Mouse (Mus musculus) intestine, postnatal 0 days (tissue): ENCODE measurements around the gene Tcirg1. TPM values are rescaled to one million over a fixed set of nuclear protein-coding genes. Genes with fewer than 3 reads are reported as not detected.

Experiments
- ATAC-seq: fragments of 200-750 bp; cut with Nextera tagmentation; 2 replicates; pipeline ENCODE4 v1.8.0; 2017; ENCODE audit warnings: mild to moderate bottlenecking, moderate TSS enrichment, moderate library complexity
- H3K27ac ChIP-seq: fragments of 300-500 bp; sonication (generic); 2 replicates; pipeline ENCODE4 v1.5.1; 2014; ENCODE audit warnings: mild to moderate bottlenecking, low read depth, low read length, moderate library complexity
- H3K27me3 ChIP-seq: fragments of 300-500 bp; sonication (generic); replicated peaks from 2 replicates; pipeline ENCODE4 v1.6.1; 2014; ENCODE audit warnings: low read length, mixed read lengths; ENCODE audit not compliant: control insufficient read depth, insufficient read depth
- H3K36me3 ChIP-seq: fragments of 300-500 bp; sonication (generic); 2 replicates; pipeline ENCODE4 v1.6.1; 2014; ENCODE audit warnings: mild to moderate bottlenecking, moderate library complexity; ENCODE audit not compliant: control insufficient read depth, insufficient read depth
- H3K4me1 ChIP-seq: fragments of 300-500 bp; sonication (generic); replicated peaks from 2 replicates; pipeline ENCODE4 v1.6.1; 2014; ENCODE audit warnings: antibody characterized with exemption, low read length, mixed read lengths; ENCODE audit not compliant: control insufficient read depth, insufficient read depth
- H3K4me2 ChIP-seq: fragments of 300-500 bp; sonication (generic); replicated peaks from 2 replicates; pipeline ENCODE4 v1.6.1; 2014; ENCODE audit warnings: low read depth, mild to moderate bottlenecking, moderate library complexity
- H3K4me3 ChIP-seq: fragments of 300-500 bp; sonication (generic); 2 replicates; pipeline ENCODE4 v1.5.1; 2014; ENCODE audit warnings: low read depth, low read length
- H3K9ac ChIP-seq: fragments of 300-500 bp; sonication (generic); 2 replicates; pipeline ENCODE4 v1.6.1; 2014; ENCODE audit warnings: mild to moderate bottlenecking, low read depth, low read length
- H3K9me3 ChIP-seq: fragments of 300-500 bp; sonication (generic); 2 replicates; pipeline ENCODE4 v1.6.1; 2016; ENCODE audit warnings: mixed run types; ENCODE audit not compliant: control insufficient read depth
- CTCF ChIP-seq: sonication (generic); IDR thresholded peaks from 2 replicates; pipeline ENCODE4 v1.5.1; 2016; ENCODE audit warnings: low read depth, mild to moderate bottlenecking, control low read depth, antibody characterized with exemption, moderate library complexity
- WGBS: fragments of 180-500 bp; shearing (Covaris S2); extraction: QIAGEN DNeasy Blood & Tissue Kit; methylation state at CpG from one replicate; pipeline ENCODE4 v1.1.7; 2014; 5-methylcytosine and 5-hydroxymethylcytosine counted together
- polyA plus RNA-seq: library from polyadenylated mRNA; unstranded; fragments of >200 nt; fragmentation: Nextera tagmentation; extraction: Ambion mirVana; gene quantifications from 2 replicates; pipeline ENCODE4 v1.2.1, GENCODE M21; 2015

The Tcirg1 gene
- polyA plus RNA-seq, 1 experiment from 2014 or later: 76.2 TPM

DNA sequence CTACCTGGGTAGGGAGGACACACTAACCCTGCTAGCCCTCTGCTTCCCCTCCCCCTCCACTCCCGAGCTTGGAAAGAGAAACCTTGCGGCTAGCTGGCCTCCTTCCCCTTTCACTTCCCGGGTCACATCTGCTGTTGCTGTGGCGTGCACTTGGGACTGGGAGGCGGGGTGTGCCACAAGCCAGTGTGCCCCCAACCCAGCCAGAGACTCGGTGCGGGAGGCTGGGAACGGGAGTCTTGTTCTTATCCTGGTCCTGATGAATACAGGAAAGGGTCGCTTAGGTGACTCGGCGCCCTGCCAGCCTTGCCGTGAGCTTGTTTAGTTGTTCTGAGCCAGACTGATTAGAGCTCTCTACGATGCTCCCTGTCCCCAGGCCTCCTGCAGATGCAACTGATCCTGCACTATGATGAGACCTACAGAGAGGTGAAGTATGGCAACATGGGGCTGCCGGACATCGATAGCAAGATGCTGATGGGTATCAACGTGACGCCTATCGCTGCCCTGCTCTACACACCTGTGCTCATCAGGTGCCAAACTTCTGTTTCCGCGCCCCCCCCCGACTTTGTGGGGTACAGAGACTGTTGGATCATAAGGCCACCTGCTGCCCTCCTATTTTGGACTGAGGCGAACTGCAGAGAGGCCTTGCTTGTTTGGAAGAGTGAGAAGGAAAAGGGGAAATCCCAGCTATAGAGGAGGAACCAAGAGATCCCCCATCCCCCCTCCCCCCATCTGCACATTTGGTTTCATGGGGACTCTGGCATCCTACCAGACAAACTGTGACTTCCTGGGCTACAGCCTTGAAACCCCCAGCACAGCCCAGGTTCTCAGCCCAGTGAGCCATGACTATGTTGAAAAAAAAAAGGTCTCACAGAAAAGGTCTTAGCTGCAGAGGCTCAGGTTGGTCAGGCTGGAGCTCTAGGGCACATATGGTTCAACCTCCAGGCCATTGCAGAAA lies 29.2 kb upstream of the Tcirg1 start:
- Histone ChIP-seq H3K9ac (peak overlapping the region; percentile 58), H3K4me1 (no peaks in the 10 kb centered on the region), H3K27me3 (no peaks in the 10 kb centered on the region), H3K4me3 (peak overlapping the region; percentile 64), H3K27ac (peak overlapping the region; percentile 70; the same call in 1 of the 2 replicates), H3K9me3 (no peaks in the 10 kb centered on the region), H3K4me2 (peak overlapping the region; percentile 93), H3K36me3 (no peaks in the 10 kb centered on the region)
- TF ChIP-seq CTCF: no peak
- ATAC-seq: peak; percentile 63
- 12% methylated on average over 22 of the region's 22 CpGs for WGBS

DNA sequence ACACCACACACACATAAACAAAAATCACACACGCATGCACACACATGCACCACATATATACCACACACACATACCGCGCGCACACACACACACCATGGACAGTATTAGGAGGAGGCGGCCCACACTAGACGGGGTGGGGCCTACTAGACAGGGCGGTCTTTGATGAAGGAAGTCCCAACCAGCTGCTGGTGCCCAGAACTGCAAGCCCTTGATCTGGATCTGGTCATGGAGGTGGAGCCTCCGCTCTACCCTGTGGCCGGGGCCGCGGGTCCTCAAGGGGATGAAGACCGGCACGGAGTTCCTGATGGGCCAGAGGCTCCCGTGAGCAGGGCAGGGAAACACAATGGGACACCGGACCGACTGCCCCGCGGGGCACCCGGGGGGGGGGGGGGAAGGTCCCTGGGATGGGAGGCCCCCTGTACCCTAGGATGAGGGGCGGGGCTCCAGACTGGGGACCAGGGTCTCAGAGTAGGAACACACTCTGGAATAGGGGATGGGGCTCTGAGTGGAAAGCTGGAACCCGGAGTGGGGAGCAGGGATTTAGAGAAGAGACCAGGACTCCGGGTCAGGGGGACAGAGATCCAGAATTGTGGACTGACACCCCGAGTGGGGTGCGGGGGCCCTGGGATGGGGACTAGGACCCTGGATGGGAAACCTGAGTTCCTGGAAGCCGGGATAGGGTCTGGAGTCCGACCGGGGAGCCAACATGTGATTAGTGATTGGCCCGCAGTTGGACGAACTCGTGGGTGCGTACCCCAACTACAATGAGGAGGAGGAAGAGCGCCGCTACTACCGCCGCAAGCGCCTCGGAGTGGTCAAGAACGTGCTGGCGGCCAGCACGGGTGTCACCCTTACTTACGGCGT lies 28.3 kb upstream of the Tcirg1 start, which contains the start of gene Unc93b1:
Gene Unc93b1, plus strand, starts transcription at position 155 of the 864 bp plus-strand sequence.
- H3K9me3 ChIP-seq: no peaks in the 10 kb centered on the region
- TF ChIP-seq CTCF: 0 out of 2 replicates have a peak, but pooled peaks have one; percentile 1
- H3K9ac ChIP-seq: peak within 1 kb of the TSS; percentile 58
- no peaks in the 10 kb centered on the region for H3K27me3 ChIP-seq
- peak; percentile 88 for ATAC-seq
- H3K27ac ChIP-seq: peak within 1 kb of the TSS; percentile 70
- 0 out of 2 replicates have a peak, but pooled peaks cover under 1% of the 10 kb centered on the region for H3K4me1 ChIP-seq
- no peaks in the 10 kb centered on the region for H3K36me3 ChIP-seq
- 8% methylated on average over 42 of the region's 42 CpGs for WGBS
- H3K4me2 ChIP-seq: peak within 1 kb of the TSS; percentile 93
- peak within 1 kb of the TSS; percentile 64 for H3K4me3 ChIP-seq

DNA sequence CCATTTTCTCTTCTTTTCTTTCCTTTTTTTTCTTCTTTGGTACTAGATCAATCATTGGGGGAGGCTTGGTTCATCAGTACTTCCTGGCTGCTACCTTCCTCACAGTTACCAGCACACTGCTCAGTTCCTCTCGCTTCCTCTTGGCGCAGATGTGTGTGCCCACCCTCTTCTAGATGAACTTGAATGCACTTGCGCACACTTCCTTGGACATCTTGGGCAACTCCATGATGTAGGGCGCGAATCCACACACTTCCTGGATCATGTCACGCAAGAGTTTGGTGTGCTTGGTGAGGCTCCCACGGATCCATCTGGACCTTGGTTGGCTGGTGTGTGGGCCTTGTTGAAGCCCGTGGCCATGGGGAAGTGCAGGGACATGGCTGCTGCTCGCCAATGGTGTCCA lies 24.8 kb upstream of the Tcirg1 start:
- TF ChIP-seq CTCF: no peak
- Histone ChIP-seq H3K27me3 (no peaks in the 10 kb centered on the region), H3K4me3 (no peak overlapping the region), H3K9ac (no peak overlapping the region), H3K4me2 (no peak overlapping the region), H3K9me3 (no peaks in the 10 kb centered on the region), H3K36me3 (no peaks in the 10 kb centered on the region; the same call in 1 of the 2 replicates), H3K4me1 (peaks cover 11% of the 10 kb centered on the region; the same call in 1 of the 2 replicates), H3K27ac (no peak overlapping the region)
- no peak for ATAC-seq
- 91% methylated on average over 9 of the region's 9 CpGs for WGBS

DNA sequence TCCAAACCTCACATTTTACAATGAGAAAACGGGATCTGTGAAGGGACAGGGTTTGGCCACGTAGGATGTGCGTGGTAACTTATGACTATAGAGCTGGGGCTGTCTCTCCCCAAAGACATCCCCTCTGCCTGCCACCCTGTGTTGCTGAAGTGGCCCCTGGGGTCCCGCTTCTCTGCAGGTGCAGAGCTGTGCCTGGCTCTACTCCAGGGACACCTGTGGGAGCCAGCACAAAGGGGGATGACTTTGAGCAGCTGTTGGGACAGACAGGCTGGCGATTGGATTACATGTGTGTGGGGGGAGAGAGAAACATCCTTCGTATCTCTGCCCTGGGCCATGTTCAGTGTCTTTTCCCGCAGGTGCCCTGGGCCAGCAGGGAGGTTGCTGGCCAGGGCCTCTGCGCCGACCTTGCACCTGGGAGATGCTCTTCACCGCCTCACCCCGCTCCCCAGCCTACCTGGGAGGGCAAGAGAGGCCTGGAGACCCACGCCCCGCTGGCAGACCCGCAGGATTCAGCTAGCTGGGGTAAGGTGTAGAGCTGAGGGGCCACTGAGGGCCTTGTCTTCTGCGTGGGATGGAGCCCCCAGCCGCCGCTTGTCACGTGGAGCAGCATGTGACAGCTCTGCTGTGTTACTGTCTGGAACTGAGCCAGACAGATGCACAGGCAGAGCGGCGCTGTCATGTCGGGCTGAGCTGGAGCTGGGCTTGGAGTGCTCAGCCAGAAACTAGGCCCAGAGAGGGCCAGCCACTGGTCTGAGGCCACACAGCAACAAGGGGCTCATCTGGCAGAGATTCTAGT lies 23.5 kb upstream of the Tcirg1 start:
- H3K9ac ChIP-seq: no peak overlapping the region
- H3K36me3 ChIP-seq: no peaks in the 10 kb centered on the region; the same call in 1 of the 2 replicates
- 70% methylated on average over 21 of the region's 21 CpGs for WGBS
- no peak overlapping the region for H3K4me3 ChIP-seq
- no peak for TF ChIP-seq CTCF
- H3K27ac ChIP-seq: peak overlapping the region; percentile 55; the same call in 1 of the 2 replicates
- H3K27me3 ChIP-seq: no peaks in the 10 kb centered on the region
- no peak overlapping the region for H3K4me2 ChIP-seq
- peaks cover 15% of the 10 kb centered on the region; the same call in 1 of the 2 replicates for H3K4me1 ChIP-seq
- no peaks in the 10 kb centered on the region for H3K9me3 ChIP-seq
- no peak for ATAC-seq

DNA sequence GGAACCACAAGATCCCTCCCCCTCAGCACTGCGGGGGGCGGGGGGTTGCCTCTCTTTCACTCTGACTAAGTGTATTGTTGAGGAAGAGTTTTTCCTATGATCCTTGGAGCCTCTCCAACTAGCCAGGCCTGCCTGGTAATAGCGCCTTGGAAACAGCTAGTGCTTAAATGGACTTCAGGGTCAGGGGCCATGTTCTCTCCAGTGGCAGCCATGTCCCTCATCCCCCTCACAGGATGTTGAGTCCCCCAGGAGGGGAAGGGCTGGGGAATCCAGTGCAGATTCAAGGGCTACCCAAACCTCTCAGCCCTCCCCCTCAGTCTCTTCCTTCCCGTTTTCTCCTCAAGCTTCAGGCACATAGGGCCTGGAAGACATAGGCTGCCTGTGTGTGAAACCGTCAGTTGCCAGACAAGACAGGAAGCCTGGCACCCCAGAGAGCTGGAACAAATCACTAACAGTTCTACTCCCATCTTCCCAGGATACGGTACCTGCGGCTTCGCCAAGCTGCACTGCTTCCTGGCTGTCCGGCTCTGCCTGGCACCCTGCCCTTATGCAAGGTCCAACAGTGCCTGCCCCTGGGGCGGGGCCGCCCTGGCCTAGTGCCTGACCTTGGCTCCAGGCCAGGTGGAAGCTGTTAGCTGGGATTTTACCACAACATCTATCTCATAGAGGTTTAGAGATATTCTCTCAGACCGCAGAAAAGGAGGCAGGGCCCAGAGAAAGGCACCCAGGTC lies 22.4 kb upstream of the Tcirg1 start, which contains the start of gene Aldh3b1:
Gene Aldh3b1, minus strand, starts transcription at position 598 of the 731 bp plus-strand sequence.
- Histone ChIP-seq H3K4me1 (peaks cover 15% of the 10 kb centered on the region; the same call in 1 of the 2 replicates), H3K4me3 (no peak within 1 kb of the TSS), H3K36me3 (no peaks in the 10 kb centered on the region; the same call in 1 of the 2 replicates), H3K27ac (peak within 1 kb of the TSS; percentile 55), H3K27me3 (no peaks in the 10 kb centered on the region), H3K9ac (no peak within 1 kb of the TSS), H3K9me3 (no peaks in the 10 kb centered on the region), H3K4me2 (peak within 1 kb of the TSS; percentile 51)
- no peak for TF ChIP-seq CTCF
- ATAC-seq: peak; percentile 65
- 30% methylated on average over 12 of the region's 12 CpGs for WGBS
